Mouse (Mus musculus) spleen, postnatal 4 days (tissue): ENCODE measurements at regions not wholly inside any gene's neighbourhood (a gene's known extent, or its start where the extent isn't known, plus 50 kb on each side); places are given as distances from the start of the nearest gene placed in this dataset.

ENCODE experiments used
- DNase-seq, 2 experiments: peaks; one replicate each; pipeline ENCODE4 v3.0.0; 2022; ENCODE audit warnings: low spot score in 2 of 2

DNA sequence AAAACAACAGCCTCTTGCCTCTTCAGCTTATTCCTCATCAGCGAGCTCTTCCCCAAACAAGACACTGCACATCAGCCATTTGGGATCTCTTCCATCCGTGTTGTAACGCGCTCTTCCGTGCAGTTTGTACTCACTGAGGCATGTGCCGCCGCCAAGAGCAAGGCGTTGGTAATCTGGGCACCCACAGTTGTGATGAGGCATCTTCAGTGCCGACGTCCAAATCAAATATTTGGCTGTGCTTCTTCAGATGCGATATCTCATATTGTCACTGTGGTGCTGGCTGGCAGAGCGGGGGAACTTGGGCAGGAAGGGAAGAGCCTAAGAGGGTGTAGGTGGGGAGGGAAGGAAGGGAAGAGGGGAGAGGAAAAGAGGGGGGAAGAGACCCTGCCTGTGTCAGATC lies 439.2 kb downstream of the Tmem182 start:
- DNase-seq = no peak

DNA sequence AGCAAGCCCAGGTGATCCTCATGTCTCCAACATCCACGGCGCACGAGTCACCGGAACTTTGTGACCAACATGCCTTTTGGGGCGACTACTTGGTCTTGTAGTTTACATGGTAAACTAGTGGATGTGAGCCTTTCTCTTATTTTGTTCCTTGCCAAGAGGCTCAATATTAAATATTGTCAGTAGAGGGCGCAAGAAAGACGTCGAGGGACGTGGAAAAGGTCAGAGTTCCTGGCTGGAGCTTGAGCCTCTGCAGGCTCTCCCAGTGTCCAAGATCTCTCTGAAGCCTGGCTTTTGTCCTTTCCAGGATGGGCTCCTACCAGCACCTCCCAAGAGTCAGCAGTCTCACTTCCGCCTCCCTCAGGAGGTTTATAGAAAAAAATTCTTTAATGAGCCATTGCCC lies 458.8 kb downstream of the Tmem182 start:
- DNase-seq = no peak

DNA sequence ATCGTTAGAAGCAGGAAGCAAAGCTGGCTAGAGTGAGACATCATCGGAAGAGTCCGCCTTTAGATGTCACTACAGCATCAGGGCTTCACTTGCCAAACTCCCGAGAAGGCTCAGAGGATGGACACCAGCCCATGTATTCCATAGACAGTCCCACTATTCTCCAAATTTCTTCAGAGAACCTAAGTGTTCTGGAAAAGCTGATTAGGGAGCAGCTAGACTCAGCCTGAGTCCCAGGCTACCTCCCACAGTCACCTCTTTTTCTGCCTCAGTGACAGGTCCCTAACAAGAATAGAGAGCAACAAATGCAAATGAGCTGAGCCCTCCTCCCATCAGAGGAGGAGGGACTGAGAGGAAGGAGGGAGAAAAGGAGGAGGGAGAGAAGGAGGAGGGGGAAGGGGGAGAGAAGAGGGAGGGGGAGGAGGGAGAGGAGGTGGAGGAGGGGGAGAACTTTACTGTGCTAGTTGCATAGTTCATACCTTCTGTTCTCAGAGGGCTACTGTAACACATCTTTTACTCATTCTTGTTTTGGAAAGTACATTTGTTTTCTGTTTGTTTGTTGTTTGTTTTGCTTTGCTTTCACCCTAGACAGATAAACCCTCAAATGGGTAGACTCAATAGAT lies 465.8 kb downstream of the Tmem182 start:
- no peak for DNase-seq

DNA sequence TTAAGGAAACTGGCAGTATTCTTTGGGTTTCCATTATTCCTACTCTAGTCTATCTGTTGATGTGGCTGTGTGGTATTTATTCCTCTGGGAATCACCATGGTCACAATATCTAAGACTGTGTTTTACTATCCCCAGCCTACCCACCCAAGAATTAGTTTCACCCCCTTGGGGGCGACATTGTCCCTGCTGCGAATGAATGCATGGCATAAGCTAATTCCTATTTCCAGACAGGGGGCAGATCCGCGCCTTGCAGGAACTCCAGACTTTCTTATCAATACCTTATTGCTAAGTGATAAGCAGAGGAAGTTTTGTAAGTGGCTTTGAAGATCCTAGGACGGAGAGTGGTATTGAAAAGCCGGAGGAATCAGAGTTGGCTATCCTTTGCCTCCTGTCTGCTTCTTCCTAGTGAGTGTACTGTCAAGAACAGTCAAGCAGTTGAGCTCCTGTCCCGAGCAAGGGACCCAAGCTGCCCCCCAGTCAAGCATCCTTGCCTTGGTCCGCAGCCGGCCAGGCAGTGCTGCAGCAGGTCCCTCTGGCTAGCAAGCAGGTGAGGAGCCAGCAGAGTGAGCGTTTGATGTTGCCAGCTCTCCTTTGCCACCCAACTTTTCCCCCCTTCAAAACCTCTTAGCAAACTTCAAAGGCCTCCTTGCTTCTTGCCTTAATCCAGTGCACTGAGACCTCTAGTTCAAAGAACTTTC lies 469.3 kb downstream of the Tmem182 start:
- DNase-seq = no peak

DNA sequence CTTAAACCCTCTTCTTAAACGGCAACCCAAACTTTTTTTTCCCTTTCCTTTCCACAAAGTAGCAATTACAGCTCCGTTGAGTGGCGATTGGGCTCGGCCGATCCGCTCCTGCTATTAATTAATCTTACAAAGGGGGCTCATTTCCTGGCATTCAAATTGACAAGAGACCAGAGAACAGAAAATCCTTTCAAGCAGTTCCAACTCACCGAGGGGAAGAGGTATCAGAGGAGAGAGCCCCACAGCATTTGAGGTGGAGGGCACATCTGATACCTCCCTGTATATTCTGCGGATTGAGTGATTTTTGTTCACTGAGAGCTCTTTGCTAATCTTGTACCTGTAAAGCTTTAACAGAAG lies 469.8 kb downstream of the Tmem182 start:
- no peak for DNase-seq

DNA sequence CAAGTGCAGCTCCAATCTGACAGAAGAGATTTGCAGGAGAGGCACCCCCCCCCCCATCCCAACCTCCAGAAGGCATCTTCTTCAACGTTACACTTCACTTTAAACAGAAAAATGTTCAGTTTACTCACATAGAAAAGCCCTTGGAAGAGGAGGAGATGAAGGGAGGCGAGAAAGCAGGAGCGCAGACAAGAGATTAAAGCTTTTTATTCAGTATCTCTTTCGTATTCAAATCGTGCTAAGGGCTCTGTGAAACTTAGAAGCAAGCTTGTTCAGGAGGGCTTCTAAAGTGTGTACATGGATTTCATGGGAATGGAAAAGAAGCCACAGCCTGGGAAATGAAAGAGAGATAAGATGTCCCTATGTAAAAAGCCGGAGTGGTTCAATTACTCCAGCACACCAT lies 470.2 kb downstream of the Tmem182 start:
- DNase-seq = no peak

DNA sequence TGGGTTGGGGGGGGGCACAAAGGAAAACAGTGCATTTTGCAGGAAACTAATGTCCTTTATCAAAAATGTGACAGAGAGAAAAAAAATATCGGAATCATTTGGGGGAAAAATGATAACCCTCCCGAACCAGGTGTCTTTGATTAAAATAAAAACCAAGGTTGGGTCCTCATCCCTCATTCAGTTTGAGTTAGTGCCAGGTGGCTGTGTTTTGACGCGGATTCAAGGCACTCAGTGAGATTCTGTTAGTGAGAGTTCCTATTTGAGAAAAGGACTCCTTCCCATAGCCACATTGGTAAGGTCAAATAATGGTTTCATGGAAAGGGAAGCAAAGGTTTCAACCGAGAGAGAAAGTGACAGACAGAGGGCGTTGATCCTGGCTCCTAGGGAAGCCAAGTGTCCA lies 470.9 kb downstream of the Tmem182 start:
- DNase-seq = no peak

DNA sequence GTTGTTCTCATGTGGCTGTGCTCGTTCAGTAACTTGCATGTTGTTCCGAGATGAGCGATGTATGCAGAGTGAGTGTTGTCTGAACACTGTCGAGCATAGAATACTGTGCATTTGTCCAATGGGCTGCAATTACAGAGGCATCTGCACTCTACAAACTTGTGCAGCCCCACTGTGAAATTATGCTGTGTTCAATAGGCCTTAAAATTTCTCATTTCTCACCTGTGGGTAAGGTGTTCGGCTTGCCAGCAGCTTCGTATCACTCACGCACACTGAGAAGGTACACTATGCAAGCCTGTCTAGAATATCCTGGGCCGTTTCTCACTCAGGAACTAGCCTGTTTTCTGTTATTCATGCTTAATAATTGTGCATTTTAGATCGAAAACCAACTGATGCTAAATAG lies 479.8 kb downstream of the Tmem182 start:
- DNase-seq = no peak

DNA sequence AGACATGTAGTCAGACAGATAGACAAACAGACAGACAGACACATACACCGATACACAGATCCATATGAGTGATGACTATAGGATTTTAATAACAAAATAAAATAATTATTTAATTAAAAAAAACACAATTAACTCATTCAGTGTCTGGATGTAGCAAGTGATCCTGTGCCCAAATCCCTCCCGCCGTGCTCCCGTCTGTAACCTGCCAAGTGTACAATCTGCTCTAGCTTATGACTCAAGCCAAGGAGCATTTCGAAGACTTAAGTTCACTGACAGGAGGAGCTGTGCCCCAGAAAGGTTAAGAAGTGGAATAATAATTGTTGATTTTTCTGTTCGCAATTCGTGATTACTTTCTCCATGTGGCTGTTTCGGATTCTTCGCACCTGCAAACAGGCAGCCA lies 480.8 kb downstream of the Tmem182 start:
- no peak for DNase-seq

DNA sequence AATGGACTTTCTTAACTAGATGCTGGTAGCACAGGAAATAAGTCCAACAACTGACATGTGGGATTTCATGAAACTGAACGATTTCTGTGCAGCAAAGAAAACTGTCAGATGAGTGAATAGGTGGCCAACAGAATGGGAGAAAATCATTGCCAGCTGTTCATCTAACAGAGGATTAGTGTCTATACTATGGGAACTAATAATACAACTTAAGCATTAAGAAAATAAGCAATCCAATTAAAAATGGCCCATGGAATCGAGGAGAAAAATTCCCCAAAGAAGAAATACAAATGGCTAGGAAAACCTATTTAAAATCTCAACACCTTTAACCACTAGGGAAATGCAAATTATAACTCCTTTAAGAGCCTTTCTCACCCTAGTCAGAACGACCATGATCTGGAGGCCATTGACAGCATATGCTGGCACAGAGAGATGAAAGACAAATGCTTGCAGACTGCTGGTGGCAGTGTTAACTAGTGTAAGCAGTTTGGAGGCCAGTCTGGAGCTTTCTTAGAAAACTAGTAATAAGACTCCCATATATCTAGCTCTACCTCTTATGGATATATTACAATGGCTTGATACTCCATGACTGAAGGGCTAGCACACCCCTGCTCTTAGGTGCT lies 521.6 kb downstream of the Tmem182 start:
- DNase-seq = no peak

DNA sequence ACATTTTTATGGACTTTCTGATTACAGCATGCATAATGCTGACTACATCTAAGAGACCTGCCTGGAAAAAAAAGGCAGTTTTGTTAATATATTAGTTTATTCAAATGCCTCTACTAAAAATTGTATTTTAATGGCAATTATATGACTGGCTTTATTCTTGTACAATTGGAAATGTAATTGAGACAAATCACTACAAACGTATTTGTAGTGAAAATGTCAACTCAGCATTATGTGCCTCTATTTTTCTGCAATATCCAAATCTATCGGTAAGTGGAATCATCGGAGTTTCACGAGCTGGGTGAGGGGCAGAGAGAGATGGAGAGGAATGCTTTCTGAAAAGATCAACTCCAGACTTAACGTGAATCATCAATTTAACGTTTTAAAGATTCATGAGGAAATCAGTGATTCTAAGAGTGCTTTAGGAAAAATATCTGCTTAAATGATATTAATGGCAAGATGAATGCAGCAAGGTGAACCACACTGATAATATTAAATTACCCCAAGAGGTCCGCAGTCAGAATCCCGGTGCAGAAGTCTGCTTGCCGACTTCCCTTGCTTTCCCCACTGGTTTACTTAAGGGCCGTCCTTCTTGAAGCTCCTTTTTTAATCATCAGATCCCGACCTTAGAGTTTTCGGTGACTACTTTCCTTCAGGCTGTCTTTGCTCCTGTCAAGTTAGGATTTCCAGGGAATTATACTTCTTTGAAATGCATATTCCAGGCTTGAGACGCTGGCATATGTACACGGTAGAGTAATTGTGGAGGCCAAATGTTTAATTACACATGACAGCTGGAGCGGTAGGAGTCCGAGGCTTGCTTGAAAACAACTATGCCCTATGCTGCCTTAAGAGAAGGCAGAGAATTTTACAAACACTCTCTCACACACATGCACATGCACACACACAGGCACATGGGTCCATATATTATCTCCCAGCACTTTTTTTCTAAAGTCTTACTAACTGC lies 544.7 kb downstream of the Tmem182 start:
- no peak for DNase-seq

DNA sequence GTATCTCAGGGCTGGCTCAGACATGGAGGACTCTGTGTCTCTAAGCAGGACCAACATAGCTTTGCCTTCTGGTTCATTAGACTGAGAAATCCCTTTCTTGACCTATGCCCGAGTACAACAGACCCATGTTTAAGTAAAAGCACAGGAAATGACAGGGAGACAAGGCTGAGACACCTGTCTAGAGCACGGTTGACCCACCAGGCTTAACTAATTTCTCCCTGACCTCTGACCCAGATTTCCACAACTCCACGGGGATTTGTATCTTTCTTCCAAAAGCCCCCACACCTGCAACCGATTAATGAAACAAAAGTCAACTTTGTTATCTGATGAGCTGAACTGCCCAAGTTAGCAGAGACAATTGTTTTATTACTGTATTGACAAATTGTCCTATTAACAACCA lies 553.7 kb downstream of the Tmem182 start:
- no peak for DNase-seq

DNA sequence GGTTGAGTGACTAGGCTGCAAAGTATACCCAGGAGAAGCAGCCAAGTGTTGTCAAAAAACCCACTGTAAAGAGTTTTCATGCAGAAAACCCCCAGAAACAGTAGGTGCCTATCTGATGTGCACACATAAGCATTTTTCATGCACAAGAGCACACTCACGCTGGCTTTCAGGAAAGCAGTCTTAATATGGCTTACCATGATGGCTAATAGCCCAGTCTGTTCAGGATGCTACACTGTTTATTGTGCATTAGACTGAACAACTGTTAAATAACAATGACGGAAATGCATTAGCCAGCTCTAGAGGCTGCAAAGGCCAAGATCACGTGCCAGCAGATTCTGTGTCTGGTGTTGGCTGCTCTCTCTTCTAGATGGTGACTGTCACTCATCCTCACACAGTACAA lies 556.1 kb downstream of the Tmem182 start:
- no peak for DNase-seq

DNA sequence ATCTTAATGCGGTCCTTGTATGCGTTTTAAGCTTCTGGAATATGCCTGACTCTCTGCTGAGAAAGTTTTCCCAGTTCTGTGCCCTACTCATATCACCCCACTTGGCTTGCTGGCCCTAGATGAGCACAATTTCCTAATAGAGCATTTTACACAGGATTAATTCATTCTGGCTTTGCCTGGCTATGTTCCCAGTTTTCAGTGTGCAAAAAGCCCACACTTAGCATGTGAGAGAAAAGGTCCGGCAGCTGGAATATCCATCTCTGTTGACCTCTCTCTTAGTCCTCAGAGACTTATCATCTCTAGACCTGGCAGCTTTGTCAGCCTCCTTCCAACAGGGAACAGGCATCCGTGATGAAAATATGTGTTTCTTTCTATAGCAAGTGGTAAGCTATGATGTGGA lies 574.6 kb downstream of the Tmem182 start:
- DNase-seq = no peak

DNA sequence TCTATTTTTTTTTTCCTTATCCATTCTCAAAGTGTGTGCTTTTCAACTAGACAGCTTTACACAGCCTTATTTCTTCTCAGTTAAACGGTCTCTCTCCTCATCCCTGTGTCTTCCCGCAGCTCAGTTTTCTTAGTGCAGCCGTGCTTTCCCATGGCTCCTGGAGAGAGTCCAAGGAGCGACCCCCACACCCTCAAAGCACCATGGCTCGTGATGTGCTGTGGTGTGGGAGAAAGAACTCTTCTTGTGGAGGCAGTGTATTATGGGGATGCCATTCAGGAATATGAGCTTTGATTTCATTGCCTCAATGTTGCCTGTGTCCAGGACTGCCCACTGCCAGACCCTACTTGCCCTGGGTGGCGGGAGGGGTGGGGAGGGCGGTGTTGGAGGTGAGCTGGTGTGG lies 576.1 kb downstream of the Tmem182 start:
- no peak for DNase-seq

DNA sequence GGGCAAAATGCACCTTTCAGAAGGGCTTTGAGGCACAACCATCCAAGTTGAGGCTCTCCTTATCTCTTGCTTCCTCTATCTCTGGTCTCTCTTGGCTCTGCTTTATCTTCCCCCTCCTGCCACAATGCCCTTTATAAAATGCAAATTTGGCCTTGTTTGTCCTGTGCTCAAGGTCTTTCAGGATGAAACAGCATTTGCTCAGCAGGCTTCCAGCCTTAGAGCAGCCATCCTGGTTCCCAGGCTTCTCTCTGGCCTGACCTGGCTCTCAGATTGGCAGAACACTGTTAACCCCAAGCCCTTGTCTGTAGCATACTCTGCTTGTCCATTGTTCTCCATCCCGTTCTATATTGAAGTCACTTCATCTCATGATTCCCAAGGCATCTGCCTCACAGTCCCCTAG lies 579.3 kb downstream of the Tmem182 start:
- DNase-seq = no peak

DNA sequence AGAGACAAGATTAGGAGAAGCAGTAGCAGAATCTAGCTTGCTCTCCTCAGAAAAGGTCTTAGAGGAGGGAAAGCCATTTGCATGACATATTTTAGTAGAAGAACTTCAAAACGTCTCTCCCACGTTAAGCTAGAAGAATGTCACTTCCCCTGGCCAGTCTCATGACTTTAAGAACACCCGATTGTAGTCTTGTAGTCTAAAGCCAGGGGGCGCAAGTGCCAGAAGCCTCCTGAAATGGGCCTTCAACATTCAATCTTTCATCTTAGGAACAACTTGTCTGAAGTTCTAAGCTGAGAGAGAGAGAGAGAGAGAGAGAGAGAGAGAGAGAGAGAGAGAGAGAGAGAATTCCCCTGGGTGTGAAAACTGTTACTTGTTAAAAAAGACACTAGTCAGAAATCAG lies 581.0 kb downstream of the Tmem182 start:
- no peak for DNase-seq

DNA sequence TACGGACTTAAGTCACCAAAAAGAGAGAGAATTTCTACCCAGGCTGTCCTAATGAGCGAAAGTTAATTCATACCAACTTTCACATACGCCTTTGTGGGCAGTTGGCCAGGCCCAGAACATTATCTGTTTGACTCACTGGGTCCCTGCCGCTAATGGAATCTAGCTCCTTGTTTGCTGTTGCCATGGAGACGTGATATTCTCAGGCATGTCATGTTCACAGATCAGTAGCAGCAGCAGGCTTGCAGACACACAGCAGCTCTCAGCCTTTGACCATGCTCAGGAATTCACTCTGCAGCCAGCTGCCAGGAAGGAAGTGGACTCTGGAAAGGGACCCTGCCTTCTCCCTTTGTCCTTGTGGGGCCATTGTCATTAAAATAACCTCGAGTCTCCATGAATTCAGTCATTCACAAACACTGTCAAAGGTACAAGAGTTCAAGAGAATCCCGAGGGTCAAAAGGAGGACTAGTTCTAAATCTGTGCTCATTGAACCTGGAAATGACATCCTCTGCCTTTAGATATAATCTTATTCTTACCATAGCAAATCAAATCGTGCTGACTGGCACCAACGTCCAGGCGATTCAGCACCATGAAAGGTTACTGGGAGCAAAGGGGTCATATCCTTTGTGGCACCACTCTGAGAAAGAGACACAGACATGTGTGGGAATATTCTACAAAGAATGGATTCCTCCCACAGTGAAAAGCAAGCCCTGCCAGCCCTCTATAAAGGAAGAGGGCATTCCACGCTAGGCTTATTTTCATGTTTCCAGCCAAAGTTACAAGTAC lies 584.9 kb downstream of the Tmem182 start:
- peak in 1 of 2 experiments; percentile 13 for DNase-seq

DNA sequence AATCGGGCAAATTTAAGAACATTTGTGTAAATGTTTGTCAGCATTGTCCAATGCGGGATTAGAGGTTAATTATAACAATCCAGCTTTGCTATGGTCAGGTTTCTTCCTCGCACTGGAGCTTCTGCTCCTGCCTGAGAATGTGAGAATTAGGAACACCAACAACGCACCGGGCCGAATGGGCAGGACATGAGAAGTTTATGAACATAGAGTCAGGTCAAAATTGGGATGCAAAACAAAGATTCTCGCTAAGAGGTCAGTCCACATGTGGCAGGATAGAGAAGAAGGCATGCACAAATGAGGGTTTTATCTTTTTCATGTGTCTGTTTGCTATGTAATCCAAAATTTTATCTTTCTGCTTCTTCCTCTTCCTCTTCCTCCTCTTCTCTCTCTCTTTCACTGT lies 585.7 kb downstream of the Tmem182 start:
- DNase-seq = no peak

DNA sequence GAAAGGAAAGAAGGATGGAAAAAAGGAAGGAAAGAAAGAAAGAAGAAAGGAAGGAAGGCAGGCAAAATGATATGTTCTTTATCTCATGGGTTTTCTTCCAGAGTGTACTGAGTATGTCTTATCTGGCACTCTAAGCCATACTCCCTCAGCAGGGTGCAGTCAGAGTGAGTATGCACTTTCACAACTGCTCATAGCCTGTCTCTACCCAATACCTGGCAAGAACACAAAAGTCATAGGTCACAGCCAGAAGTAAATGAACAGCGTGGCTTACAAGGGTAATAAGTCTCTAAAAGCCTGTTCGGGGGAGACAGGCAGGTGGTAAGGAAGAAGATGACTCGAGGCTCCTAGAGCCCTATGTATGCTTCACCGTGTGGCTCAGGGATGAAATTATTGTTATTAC lies 587.9 kb downstream of the Tmem182 start:
- DNase-seq = no peak

DNA sequence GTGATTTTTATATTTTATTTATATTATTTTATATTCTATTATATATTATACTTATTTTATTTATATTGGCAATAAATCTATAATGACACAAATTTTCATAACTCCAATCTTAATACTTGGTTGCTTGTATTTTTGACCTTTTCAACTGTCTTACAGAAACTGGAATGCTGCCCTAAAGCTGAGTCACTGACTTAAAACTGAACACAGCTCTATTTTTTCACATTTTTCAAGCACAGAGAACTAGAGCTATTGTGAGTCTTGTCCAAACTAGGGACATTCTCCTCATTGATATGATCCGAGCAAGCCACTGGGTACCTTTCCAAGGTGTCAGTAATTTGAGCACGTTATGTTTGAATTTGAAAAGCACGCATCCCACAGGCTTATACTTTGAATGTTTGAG lies 589.7 kb downstream of the Tmem182 start:
- no peak for DNase-seq

DNA sequence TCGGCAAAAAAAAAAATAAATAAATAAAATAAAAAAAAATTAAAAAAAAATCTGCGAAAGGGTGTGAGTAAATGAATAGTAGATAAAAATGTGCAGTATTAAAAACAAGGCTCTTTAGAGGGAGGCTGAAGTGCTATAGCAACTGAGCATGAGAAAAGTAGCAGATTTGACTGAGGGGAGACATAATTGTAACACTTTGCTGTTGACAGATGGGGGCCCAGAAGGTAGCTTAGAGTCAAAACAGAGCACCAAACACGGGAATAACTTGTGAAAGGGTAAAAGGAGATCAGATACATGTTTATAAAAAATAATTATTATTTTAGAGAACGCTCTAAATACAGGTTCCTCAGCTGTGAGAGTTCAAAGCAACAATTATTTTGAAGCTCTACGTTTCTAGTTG lies 605.1 kb downstream of the Tmem182 start:
- DNase-seq = no peak
